Mouse (Mus musculus): ENCODE data around the gene Mrps35. TPM values are rescaled to one million over a fixed set of nuclear protein-coding genes. Genes with fewer than 3 reads are reported as not detected.

Gene Mrps35
- total RNA-seq, 1 experiment, result 63.4 TPM

GRCm38 (mm10) chr6:147087736-147088135 is 45.2 kb downstream of the Mrps35 start:
- Histone ChIP-seq H3K36me3 (ENCODE audit: control insufficient read depth, insufficient read depth, low read length, poor library complexity, severe bottlenecking) (no peaks in the 10 kb centered on the region; the same call in 1 of the 2 replicates), H3K27ac (ENCODE audit: insufficient read depth, low read depth, low read length, poor library complexity, severe bottlenecking) (no peak overlapping the region), H3K9me3 (ENCODE audit: control insufficient read depth, insufficient read depth, low read depth, low read length) (no peaks in the 10 kb centered on the region), H3K4me3 (ENCODE audit: insufficient read depth in 1 of 2, low read depth in 1 of 2, low read length in 2 of 2, poor library complexity in 1 of 2, severe bottlenecking in 1 of 2) (no peak overlapping the region), H3K9ac (ENCODE audit: insufficient read depth, low read depth, low read length, poor library complexity, severe bottlenecking) (no peak overlapping the region), H3K4me1 (ENCODE audit: control insufficient read depth in 2 of 2, insufficient read depth in 2 of 2, low read length in 2 of 2, poor library complexity in 1 of 2) (peaks cover 3 to 30% of the 10 kb centered on the region in 2 experiments; a peak in 2 of 4 replicates)
- in situ Hi-C loops (cut with MboI; ENCODE audit: low sequenced_read_pairs in 2 of 2, unreplicated experiment in 2 of 2), result no loop called here
- no peak for TF ChIP-seq MAFK (IDR thresholded peaks at IDR 0.05; ENCODE audit: insufficient read depth, low read depth, low read length)
- no peak for TF ChIP-seq ZC3H11A (IDR thresholded peaks at IDR 0.05; ENCODE audit: borderline replicate concordance, low read depth, low read length)
- no peak for TF ChIP-seq HCFC1 (IDR thresholded peaks at IDR 0.05; ENCODE audit: borderline replicate concordance, insufficient read depth, low read length)
- TF ChIP-seq CHD2 (IDR thresholded peaks at IDR 0.05; ENCODE audit: low read depth, low read length), result no peak
- TF ChIP-seq ZNF384 (IDR thresholded peaks at IDR 0.05; ENCODE audit: low read depth, low read length), result no peak
- DNase-seq (ENCODE audit: low read depth, low spot score), result no peak

GRCm38 (mm10) chr6:147088517-147088916 is 46.0 kb downstream of the Mrps35 start:
- Histone ChIP-seq H3K9me3 (ENCODE audit: control insufficient read depth, insufficient read depth, low read depth, low read length) (no peaks in the 10 kb centered on the region), H3K4me3 (ENCODE audit: insufficient read depth in 1 of 2, low read depth in 1 of 2, low read length in 2 of 2, poor library complexity in 1 of 2, severe bottlenecking in 1 of 2) (no peak overlapping the region), H3K4me1 (ENCODE audit: control insufficient read depth in 2 of 2, insufficient read depth in 2 of 2, low read length in 2 of 2, poor library complexity in 1 of 2) (peaks cover 3 to 25% of the 10 kb centered on the region in 2 experiments; a peak in 2 of 4 replicates), H3K9ac (ENCODE audit: insufficient read depth, low read depth, low read length, poor library complexity, severe bottlenecking) (no peak overlapping the region), H3K27ac (ENCODE audit: insufficient read depth, low read depth, low read length, poor library complexity, severe bottlenecking) (no peak overlapping the region), H3K36me3 (ENCODE audit: control insufficient read depth, insufficient read depth, low read length, poor library complexity, severe bottlenecking) (no peaks in the 10 kb centered on the region)
- in situ Hi-C loops (cut with MboI; ENCODE audit: low sequenced_read_pairs in 2 of 2, unreplicated experiment in 2 of 2), result no loop called here
- DNase-seq (ENCODE audit: low read depth, low spot score), result no peak
- TF ChIP-seq HCFC1 (IDR thresholded peaks at IDR 0.05; ENCODE audit: borderline replicate concordance, insufficient read depth, low read length) (no peak), CHD2 (IDR thresholded peaks at IDR 0.05; ENCODE audit: low read depth, low read length) (no peak), MAFK (IDR thresholded peaks at IDR 0.05; ENCODE audit: insufficient read depth, low read depth, low read length) (no peak), ZC3H11A (IDR thresholded peaks at IDR 0.05; ENCODE audit: borderline replicate concordance, low read depth, low read length) (no peak), ZNF384 (IDR thresholded peaks at IDR 0.05; ENCODE audit: low read depth, low read length) (no peak)

GRCm38 (mm10) chr6:147090191-147090590 is 47.6 kb downstream of the Mrps35 start:
- Histone ChIP-seq H3K9me3 (ENCODE audit: control insufficient read depth, insufficient read depth, low read depth, low read length) (no peaks in the 10 kb centered on the region), H3K4me3 (ENCODE audit: insufficient read depth in 1 of 2, low read depth in 1 of 2, low read length in 2 of 2, poor library complexity in 1 of 2, severe bottlenecking in 1 of 2) (peak overlapping the region in 1 of 2 experiments; percentile 87; a peak in 2 of 4 replicates), H3K4me1 (ENCODE audit: control insufficient read depth in 2 of 2, insufficient read depth in 2 of 2, low read length in 2 of 2, poor library complexity in 1 of 2) (peaks cover 3 to 19% of the 10 kb centered on the region in 2 experiments; a peak in 2 of 4 replicates), H3K27ac (ENCODE audit: insufficient read depth, low read depth, low read length, poor library complexity, severe bottlenecking) (no peak overlapping the region), H3K9ac (ENCODE audit: insufficient read depth, low read depth, low read length, poor library complexity, severe bottlenecking) (peak overlapping the region; percentile 79; the same call in 1 of the 2 replicates), H3K36me3 (ENCODE audit: control insufficient read depth, insufficient read depth, low read length, poor library complexity, severe bottlenecking) (peaks cover 2% of the 10 kb centered on the region; the same call in 1 of the 2 replicates)
- TF ChIP-seq ZC3H11A (IDR thresholded peaks at IDR 0.05; ENCODE audit: borderline replicate concordance, low read depth, low read length), result no peak
- no peak for TF ChIP-seq HCFC1 (IDR thresholded peaks at IDR 0.05; ENCODE audit: borderline replicate concordance, insufficient read depth, low read length)
- TF ChIP-seq ZNF384 (IDR thresholded peaks at IDR 0.05; ENCODE audit: low read depth, low read length), result no peak
- no peak for TF ChIP-seq MAFK (IDR thresholded peaks at IDR 0.05; ENCODE audit: insufficient read depth, low read depth, low read length)
- no peak for TF ChIP-seq CHD2 (IDR thresholded peaks at IDR 0.05; ENCODE audit: low read depth, low read length)
- DNase-seq (ENCODE audit: low read depth, low spot score), result no peak
- in situ Hi-C loops (cut with MboI; ENCODE audit: low sequenced_read_pairs in 2 of 2, unreplicated experiment in 2 of 2), result no loop called here

- Histone ChIP-seq H3K9me3 (ENCODE audit: control insufficient read depth, insufficient read depth, low read depth, low read length) (no peaks in the 10 kb centered on the region), H3K27ac (ENCODE audit: insufficient read depth, low read depth, low read length, poor library complexity, severe bottlenecking) (peak within 1 kb of the TSS; percentile 11), H3K36me3 (ENCODE audit: control insufficient read depth, insufficient read depth, low read length, poor library complexity, severe bottlenecking) (peaks cover 7% of the 10 kb centered on the region), H3K4me1 (ENCODE audit: control insufficient read depth in 2 of 2, insufficient read depth in 2 of 2, low read length in 2 of 2, poor library complexity in 1 of 2) (peaks cover 3 to 14% of the 10 kb centered on the region in 2 experiments; a peak in 2 of 4 replicates), H3K4me3 (ENCODE audit: insufficient read depth in 1 of 2, low read depth in 1 of 2, low read length in 2 of 2, poor library complexity in 1 of 2, severe bottlenecking in 1 of 2) (peak within 1 kb of the TSS; percentile 73 to 87), H3K9ac (ENCODE audit: insufficient read depth, low read depth, low read length, poor library complexity, severe bottlenecking) (peak within 1 kb of the TSS; percentile 79)
- TF ChIP-seq HCFC1 (IDR thresholded peaks at IDR 0.05; ENCODE audit: borderline replicate concordance, insufficient read depth, low read length), result no peak
- TF ChIP-seq MAFK (IDR thresholded peaks at IDR 0.05; ENCODE audit: insufficient read depth, low read depth, low read length), result no peak
- no peak for TF ChIP-seq ZC3H11A (IDR thresholded peaks at IDR 0.05; ENCODE audit: borderline replicate concordance, low read depth, low read length)
- TF ChIP-seq CHD2 (IDR thresholded peaks at IDR 0.05; ENCODE audit: low read depth, low read length), result no peak
- no peak for TF ChIP-seq ZNF384 (IDR thresholded peaks at IDR 0.05; ENCODE audit: low read depth, low read length)
- in situ Hi-C loops (cut with MboI; ENCODE audit: low sequenced_read_pairs in 2 of 2, unreplicated experiment in 2 of 2), result no loop called here
- no peak for DNase-seq (ENCODE audit: low read depth, low spot score)
Observed at GRCm38 (mm10) chr6:147091136-147092120, 48.9 kb downstream of the Mrps35 start, which contains the start of gene Klhl42. Gene Klhl42, plus strand, starts transcription at chr6:147091379.

Data from ES-E14 (cell line).